Mouse (Mus musculus) adrenal gland, adult (tissue): ENCODE measurements at regions not wholly inside any gene's neighbourhood (a gene's known extent, or its start where the extent isn't known, plus 50 kb on each side); places are given as distances from the start of the nearest gene placed in this dataset.
A peak's percentile ranks its signal among the peaks of the same experiment; 100 is the strongest.
"Not testable (repeated sequence)": the region's sequence is repeated elsewhere in the genome, so short reads cannot be mapped to it uniquely, and the experiment has no call there.

Experiments used
- DNase-seq, 2 experiments: peaks; one replicate each; pipeline ENCODE4 v3.0.0; 2022 to 2023; ENCODE audit warnings: low spot score in 1 of 2; ENCODE audit not compliant: inconsistent age in 2 of 2

DNA sequence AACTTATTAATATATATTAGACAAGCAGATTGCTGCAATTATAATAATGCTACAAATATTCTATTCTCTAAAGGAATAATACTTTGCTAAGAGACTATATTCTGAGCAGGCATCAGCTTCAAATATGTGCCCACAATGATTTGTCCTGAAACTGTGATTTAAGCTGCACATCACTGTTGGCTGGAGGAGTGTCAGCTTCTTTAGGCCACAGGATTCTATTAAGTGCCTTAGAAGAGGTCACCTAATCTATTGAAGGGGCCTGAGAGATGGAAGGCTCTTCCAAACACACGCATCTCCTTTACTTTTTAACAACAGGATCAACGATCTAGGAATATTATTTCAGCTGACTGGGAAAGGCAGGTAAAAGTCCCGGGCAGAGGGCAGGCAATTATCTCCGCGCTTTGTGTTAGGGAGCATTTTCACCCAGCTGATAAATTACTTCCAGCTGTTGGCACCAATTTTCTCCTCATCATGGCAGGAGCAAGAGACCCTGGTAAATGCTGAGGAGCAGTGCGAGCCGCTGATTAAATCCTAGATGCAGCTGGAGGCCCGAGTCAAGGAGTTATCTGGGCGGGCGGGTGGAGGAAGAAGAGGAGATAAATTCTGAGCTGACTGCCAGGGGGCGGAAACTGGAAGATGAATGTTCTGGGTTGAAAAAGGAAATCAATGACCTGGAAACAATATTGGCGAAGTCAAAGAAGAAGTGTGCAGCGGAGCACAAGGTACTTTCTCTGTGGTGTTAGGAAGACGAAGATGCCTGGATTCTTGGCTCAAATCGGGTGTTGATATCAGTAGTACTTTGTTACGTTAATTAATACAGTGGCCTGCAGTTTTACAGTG lies 290.9 kb upstream of the Ift57 start:
- DNase-seq: no peak

DNA sequence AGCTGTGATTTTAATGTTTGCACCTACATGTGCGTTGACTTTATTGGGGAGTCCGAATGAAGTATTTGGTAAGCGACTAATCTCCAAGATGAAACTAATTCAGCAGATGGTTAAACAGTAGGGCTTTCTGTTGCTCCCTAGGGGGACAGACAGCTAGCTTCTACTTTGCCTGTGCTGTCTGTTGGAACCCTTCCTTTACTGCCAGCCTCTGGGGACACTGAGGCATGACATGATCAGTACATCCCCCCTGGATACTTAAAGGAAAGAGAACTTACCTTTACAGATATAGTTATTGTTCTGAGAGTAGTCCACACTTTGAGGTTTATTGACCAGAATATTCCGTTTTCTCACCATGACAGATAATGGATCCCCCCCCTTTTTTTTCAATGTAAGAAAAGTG lies 289.8 kb upstream of the Ift57 start:
- no peak for DNase-seq

DNA sequence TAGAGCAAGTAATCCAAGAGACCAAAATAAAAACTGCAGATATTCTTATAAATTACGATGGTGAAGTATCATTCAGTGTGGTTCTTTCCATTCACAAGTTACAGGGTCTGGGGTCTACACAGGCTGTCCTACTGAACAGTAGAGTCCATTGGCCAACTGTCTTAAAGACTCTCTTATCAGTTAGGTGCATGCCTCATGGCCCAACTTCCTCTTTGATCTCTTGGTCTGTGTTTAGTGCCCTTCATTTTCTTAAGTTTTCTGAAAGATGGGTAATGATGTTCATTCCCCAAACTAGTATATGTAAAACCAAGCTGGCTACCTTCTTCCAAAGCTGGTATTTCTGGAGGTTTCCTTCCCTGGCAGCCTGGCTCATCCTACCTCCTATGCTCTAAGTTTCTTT lies 268.7 kb upstream of the Ift57 start:
- no peak for DNase-seq

DNA sequence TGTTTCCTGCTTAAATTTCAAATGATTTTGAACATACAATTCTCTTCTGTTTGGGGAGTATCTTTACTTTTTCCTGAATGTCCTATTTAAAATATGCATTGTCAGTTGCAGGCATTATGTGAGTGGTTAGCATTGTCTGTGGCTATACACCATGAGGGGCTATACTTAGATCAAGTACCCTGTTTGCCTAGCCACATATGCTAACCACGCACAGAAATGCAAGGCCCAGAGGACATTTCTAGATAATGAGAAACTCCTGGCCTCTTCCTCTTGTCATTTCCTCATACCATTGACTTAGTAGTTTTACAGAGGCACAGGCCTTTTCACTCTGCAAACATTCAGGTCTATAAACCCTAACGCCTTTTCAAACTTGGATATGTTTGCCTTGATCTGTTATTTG lies 267.1 kb upstream of the Ift57 start:
- DNase-seq: no peak

DNA sequence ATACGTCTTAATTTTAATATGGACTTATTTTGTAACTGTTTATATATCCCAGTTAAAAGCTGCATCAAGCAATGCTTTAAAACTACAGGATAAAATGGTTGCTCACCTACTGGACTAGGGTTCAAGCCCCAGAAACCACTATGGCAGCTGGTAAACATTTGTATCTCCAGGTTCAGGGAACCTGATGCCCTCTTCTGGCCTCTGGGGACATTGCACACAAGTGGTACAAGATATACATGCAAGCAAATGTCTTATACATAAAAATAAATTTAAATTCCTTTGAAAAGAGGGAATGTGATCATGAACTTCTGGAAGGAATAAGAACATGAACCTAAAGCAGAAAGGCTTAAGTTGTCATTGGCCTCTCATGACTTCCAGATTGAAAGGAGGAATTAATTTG lies 257.8 kb upstream of the Ift57 start:
- peak in 1 of 2 experiments; percentile 46 for DNase-seq

DNA sequence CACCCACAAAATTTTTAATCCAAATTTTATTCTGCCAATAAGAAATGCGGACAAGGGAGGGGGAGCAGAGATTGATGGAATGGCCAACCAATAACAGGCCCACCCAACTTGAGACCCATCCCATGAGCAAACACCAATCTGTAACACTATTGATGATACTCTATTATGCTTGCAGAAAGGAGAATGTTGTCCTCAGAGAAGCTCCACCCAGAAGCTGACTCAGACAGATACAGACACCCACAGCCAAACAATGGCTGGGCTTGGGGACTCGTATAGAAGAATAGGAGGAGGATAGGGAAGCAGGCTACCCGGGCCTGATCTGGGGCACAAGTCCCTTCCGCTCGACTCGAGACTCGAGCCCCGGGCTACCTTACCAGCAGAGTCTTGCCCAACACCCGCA lies 251.7 kb upstream of the Ift57 start:
- DNase-seq: not testable (repeated sequence)

DNA sequence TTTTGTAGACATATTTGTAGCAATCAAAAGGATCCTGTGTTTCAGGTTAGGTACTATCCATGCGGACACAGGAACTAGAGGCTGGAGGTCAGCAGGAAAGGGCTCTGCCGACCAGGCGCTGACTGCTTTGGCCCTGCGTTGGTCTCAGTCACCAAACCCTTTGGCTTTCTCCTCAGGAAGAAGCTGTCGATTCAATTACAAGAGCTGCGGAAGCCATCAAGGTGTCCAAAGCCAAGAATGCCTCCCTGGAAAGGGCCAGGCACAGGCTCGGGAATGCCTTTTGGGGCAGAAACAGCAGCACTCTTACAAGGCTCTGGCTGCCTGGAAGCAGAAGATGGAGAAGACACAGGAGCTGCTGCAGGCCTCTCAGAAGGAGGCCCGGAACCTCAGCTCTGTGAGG lies 205.2 kb upstream of the Ift57 start:
- DNase-seq: no peak

DNA sequence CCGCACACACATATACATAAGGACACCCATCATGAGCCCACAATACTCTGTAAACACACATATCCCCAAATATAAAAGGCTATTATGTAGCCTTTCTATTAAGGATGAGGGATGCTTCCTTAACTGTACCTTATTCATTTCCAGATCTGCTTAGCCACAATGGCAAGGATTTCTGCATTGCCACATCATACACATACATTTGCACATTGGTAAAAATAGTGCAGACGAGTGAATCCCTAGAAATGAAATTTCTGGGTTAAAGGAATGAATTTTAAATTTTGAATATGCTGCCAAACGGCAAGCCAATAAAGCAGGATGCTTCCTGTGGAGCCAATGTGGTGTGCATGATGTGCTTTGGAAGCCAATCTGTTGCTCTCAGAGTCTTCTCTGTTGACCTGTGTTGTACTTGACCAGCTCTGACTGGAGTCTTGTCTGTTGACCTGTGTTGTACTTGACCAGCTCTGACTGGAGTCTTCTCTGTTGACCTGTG lies 201.5 kb upstream of the Ift57 start:
- DNase-seq: no peak

DNA sequence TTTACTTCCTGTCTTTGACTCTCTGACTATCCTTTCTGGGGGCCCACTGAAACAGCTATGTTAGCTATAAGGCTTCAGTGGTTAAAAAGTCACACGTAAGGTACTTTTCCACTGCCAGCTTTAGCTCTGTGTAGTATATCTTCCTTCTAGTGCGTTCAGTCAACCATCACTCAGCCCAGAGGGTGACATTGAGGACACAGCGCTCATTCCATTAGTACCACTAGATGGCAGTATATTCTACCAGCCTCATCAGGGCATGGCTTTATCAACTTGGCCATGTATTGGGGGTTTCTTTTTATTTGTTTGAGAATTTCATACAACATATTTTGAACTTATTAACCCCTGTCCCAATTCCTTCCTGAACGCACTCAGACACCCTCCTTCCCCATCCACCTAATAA lies 198.2 kb upstream of the Ift57 start:
- peak; percentile 8 to 73 for DNase-seq

DNA sequence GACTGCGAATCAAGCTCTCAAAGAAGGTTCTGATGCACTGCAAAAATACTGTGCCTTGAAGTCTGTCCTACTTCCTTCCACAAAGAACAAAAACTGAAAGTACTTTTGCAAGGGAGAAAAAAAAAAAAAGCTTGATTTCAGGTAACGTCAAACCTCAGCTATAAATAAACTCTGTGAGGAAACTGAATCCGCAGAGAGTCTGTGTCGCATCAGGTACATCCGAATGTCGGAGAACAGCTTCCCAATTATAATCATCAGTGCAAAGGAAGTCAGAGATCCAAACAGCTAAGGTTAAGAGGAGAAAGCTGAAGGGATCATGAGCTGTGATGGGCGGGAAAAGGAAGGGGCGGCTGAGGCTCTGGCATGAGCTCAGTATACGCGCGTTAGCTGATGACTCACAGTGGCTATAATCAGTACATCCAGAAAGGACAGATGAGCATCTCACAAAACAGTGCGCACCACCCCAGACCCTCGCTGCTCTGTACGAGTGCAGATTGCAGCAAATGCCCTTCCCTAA lies 195.1 kb upstream of the Ift57 start:
- peak; percentile 27 to 65 for DNase-seq

DNA sequence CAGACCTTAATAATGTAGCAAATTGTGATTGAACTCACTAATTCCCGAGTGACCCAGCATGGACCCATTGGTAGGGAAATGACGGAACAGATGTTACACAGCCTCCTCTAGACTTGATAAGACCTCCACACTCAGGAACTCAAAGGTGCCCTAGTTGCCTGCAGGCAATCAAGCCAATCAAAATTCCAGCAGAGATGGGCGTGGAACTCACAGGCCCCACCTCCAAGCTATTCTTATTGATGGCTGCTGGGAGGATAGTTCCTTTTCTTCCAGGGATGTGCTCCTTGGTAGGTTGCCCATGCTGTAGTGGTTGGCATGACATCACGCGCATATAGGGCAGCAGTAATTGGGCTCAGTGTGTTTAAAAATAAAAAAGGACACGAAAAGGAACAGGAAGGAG lies 194.4 kb upstream of the Ift57 start:
- no peak for DNase-seq

DNA sequence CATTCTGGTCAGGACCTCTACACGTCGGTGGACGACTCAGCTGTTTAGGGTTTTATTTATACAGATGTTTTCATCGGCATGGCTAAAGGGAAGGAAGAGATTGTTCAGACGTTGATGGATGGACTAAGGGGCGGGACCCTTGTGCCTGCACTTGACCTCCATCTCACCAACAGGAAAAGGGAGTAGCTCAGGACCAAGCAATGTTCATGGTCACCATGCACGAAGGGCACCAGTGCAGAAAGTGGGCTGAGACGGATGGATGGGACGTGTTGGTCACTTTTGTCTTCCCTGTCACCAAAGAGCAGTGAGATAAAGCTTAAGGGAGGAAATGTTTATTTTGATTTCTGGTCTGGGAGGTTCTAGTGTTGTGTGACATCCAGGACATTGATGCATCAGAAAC lies 193.8 kb upstream of the Ift57 start:
- peak in 1 of 2 experiments; percentile 34 for DNase-seq

DNA sequence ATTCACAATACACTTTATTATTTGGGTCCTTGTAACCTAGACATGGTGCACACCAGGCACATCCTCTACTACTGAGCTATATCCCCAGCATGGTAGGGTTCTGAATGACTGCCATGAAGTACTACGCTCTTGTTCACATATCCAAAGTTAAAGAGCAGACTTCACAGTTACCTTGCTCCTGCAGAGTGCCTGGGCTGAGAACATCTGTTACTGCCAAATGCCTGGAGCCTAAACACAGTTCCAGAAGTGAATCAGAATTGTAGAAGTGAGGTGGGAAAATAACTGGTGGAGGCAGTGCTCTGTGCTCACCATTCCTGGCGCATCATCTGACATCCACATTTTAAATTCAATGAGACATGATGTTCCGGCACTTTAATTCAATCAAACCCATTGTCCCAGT lies 180.2 kb upstream of the Ift57 start:
- DNase-seq: no peak

DNA sequence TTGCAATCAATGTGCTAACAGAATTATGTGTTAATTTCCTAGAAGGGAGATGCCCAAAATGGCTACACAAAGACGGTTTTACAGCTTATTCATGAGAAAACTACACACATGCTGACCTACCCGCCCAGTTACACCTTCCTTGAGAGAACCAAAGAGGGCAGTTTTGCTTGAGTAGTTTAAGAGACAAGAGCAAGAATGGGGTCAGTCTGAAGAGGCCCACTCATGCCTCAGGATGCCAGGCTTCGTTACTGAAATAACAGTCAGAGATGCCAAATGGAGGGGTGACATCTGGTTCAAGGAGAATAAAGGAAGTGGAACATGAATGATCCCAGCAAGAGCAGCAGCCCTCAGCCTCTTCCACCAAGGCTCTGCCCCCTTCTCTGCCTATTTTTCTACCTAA lies 178.6 kb upstream of the Ift57 start:
- no peak for DNase-seq

DNA sequence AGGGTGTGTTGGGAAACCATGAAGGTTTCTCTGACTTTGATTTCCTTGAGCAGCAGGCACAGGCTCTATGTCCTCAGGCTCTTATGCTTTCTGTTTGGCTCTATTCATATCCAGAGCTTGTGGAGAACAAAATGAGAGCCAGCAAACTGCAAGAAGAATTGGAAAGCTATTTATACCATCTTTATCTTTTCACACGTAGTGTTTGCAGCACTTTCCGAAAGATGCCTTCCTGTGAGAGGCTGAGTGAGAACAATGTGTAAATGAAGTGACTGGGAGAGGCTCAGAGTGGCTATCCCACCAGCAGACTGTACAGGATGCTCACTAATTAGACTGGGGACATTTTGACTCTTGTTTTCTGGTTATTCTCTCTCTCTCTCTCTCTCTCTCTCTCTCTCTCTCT lies 177.3 kb upstream of the Ift57 start:
- no peak for DNase-seq

DNA sequence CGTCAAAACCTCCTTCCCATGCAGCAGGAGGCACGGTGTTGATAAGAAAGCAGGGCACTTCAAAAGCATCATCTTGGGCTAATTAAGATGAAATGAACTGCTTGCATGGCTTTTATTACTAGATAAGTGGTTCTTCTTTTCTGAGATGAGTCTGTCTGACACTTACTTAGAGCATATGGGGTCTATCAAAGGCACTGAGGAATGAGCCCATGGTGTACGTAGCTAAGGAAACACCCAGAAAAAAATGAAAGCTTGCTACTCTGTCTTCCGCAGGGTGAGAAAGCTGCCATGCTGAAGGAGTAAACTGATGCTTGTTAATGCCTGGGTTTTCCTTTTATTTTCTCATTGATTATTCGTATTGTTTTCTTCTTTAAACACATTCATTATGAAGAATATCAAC lies 176.5 kb upstream of the Ift57 start:
- no peak for DNase-seq

DNA sequence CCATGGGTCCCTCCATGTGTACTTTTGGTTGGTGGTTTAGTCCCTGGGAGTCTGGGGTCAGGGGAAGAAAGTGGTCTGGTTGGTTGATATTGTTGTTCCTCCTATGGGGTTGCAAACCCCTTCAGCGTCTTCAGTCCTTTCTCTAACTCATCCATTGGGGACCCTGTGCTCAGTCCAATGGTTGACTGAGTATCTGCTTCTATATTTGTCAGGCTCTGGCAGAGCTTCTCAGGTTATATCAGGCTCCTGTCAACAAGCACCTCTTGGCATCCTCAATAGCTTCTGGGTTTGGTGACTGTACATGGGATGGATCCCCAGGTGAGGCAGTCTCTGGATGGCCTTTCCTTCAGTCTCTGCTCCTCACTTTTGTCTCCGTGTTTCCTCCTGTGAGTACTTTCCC lies 170.4 kb upstream of the Ift57 start:
- not testable (repeated sequence) for DNase-seq

DNA sequence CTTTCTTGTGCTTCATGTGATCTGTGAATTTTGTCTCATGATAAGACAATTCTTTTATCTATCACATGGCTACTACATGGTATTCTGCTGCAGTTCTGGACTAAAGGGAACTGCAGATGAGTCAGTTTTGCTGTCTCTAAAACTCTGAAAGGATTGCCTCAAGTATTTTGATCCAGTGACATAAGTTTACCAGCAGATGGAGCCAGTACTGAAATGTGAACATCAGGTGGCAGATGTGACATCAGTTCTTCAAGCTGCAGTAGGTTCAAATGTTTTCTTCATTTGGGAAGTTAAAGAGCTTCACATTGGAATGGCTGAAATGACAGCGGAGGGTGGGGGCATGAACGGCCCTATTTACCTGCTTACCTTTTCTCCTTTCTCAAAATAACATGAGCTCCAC lies 170.0 kb upstream of the Ift57 start:
- DNase-seq: peak in 1 of 2 experiments; percentile 52

DNA sequence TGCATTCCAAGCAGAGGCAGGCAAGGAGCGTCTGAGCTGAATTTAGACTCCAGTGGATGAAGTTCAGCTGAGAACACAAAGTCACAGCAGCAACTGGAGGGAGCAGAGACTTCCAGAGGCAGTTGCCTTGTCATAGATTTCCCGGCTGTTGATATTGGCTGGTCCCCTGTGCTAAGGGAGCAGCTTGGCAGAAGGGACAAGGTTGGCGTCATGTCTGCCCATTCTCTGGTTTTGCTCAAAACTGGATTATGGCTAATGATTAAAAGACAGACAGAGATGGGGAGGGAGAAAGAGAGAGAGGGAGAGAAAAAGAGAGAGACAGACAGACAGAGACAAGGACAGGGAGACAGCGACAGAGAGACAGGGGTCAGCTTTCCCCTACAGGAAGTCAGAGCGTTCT lies 169.0 kb upstream of the Ift57 start:
- no peak for DNase-seq

DNA sequence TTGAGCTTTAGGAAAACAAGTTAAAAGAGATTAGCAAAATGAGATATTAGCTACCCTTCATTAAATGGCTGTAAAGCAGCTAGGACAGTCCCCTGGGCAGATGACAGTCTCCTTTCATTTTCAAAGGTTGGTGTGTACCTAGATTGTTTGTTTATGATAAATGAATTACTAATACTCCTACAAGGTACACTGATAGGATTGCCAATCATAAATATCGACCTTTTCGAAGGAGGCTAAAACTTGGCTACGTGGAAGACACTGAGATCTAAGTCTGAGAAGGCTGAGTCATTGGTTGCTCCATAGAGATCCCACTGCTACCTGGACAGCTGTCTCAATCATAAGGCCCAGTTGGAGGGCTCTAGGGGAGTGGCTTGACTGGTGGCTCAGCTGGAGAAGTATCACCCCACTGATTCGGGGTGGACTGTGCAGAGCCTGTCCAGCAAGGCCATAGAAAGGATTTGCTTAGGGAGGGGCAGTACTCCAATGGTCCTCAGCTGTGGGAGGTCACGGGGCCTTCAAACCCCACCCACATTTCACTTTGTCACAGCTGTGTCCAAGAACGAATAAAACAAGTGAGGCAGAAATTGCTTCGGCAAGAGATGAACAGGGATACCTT lies 166.9 kb upstream of the Ift57 start:
- DNase-seq: no peak

DNA sequence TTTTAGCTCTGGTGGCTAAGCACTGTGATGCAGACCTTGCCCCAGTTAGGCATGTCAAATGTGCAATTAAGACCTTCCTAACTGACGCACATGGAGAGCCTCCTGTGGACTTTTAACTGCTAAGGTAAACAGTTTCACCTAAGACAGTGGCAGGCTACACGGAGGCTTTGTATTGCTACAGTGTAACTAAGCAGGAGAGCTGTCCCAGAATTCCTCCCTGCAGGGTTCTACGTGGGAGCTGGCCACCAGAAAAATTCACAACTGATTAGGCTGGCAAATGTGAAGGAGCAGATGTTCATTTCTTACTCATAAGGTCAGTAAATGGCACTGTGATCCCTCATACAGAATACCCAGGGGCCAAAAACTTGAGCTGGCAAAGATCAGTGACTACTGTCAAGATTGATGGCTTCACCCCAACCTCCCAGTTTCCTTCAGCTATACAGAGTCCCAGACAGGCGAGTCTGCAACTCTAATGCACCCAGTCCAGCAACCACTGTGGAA lies 165.5 kb upstream of the Ift57 start:
- peak in 1 of 2 experiments; percentile 58 for DNase-seq

DNA sequence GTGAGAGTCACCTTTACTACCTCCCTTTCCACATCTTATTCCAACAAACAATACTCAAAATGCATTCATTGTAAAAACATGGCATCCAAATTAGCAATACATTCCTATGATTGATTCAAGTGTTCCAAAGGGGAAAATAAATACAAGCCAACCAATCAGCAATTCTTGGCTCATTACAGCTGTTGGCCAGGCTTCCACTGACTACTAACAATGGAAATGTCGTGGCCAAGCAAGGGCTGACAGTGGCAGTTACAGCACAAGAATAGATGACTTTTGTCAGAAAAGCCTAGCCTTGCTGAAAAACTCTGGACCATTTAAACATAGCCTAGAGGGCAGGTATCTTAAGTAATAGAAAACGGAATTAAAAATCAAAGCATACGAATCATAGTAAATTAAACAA lies 148.8 kb upstream of the Ift57 start:
- DNase-seq: no peak
